Mouse (Mus musculus): ENCODE data around the gene Zfp747.

Gene Zfp747

DNA sequence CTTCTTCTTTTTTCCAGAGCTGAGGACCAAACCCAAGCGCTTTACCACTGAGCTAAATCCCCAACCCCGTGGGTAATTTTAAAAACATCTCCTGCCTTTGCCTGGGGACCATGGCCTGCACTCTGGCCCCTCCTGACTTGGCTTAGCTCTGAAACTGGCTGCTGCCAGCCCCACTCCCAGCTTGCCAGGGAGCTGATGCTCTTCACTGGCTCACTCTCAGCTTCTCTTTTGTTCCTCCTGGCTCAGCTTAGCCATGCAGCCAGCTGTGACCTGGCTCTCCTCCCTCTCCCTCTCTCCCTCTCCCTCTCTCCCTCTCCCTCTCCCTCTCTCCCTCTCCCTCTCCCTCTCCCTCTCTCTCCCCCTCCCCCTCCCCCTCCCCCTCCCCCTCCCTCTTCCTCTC lies 49.2 kb downstream of the Zfp747 start:
- DNase-seq (ENCODE audit: low spot score) = peak; percentile 24

DNA sequence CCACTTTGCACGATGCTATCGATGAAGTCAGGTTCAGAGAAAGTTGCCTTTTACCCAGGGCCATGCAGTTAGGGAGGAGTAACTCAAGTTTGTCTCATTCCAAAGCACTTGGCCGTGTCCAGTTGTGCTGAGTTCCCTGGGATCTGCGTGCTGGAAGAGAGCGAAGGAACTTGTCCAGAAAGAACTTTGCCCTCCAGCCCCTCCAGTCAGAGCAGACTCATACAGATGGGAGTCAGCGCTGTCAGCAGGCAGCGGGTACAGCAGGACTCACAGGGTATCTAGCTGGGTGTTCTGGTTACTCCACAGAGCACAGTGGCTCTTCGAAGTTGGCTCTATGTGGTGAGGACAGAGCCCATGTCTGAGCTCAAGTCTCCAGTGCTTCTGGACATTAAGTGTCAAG lies 50.3 kb downstream of the Zfp747 start:
- DNase-seq (ENCODE audit: low spot score) = no peak

DNA sequence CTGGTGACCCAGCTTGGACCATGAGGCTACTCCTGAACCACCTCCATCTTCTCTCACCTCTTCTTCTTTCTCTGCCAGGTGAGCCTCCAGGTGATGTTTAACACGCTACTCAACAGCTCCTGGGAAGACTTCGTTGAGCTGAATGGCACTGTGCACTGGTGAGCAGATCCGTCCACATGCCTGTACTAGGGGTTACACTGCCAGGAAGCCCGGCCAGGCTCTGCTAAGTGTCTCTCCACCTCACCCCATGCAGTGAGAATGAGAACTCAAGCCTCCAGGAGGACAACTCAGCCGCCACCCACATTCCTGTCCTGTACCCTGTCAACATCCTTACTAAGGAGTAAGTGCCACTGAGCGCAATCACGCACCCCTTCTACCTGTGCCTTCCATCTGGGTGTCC lies 50.9 kb downstream of the Zfp747 start:
- DNase-seq (ENCODE audit: low spot score) = no peak
